22 mouse cellular contexts compared by ENCODE assay signal in genomic region chr2:58469816-58470215, GRCm38 (mm10). TPM values are rescaled to one million over a fixed set of nuclear protein-coding genes. Genes with fewer than 3 reads are reported as not detected.
"Had no signal": no experiment of that assay in that cellular context is flagged by ENCODE, and none has a peak within 500 bp of the region (broad histone marks: within the 10 kb centered on the region; RNA-seq: fewer than 3 reads in every experiment).

Gm17409 (plus strand) TSS chr2:58470116.

- H3K9ac ChIP-seq: neural tube, embryonic 13.5 days; neural tube, embryonic 15.5 days; stomach, embryonic 15.5 days had no signal

- H3K4me3 ChIP-seq: neural tube, embryonic 13.5 days; neural tube, embryonic 15.5 days; stomach, embryonic 15.5 days had no signal

- H3K4me1 ChIP-seq: neural tube, embryonic 13.5 days; neural tube, embryonic 15.5 days; stomach, embryonic 15.5 days had no signal

- H3K4me2 ChIP-seq: neural tube, embryonic 13.5 days; neural tube, embryonic 15.5 days; stomach, embryonic 15.5 days had no signal

- H3K27me3 ChIP-seq: neural tube, embryonic 13.5 days; neural tube, embryonic 15.5 days; stomach, embryonic 15.5 days had no signal

- H3K9me3 ChIP-seq: neural tube, embryonic 15.5 days; stomach, embryonic 15.5 days had no signal

- H3K27ac ChIP-seq: neural tube, embryonic 13.5 days; neural tube, embryonic 15.5 days; stomach, embryonic 15.5 days; stomach, postnatal 0 days had no signal

- DNase-seq: retina, postnatal 1 day; right cerebral cortex, adult 18-20 months; right cerebral cortex, postnatal 14 days; right cerebral cortex, postnatal 25 days; right cerebral cortex, postnatal 4 days; spleen, adult 18-20 months; thymus, adult 18-20 months; thymus, adult 2 months; thymus, postnatal 14 days; thymus, postnatal 25 days; thymus, postnatal 36 days; thymus, postnatal 4 days had no signal

RNA-seq across cellular contexts. Expression of gene Gm17409, which starts in this region (rescaled TPM):
- total RNA-seq: neutrophil, adult 5-6 weeks had no signal
- polyA plus RNA-seq: neural tube, embryonic 13.5 days; neural tube, embryonic 15.5 days; small intestine, adult 2 months; spleen, adult 2 months; stomach, embryonic 15.5 days; stomach, embryonic 16.5 days; stomach, postnatal 0 days; thymus, adult 2 months; thymus, postnatal 0 days; urinary bladder, adult 2 months had no signal
